Mouse (Mus musculus) fibroblast of lung, adult 2 months (primary cell): Measurements from ENCODE around the gene Tmem237.

Source experiments
- DNase-seq: peaks from one replicate; pipeline ENCODE4 v3.0.0-alpha.2; 2011; ENCODE audit warnings: low read depth

Tmem237 gene

GRCm38 (mm10) chr1:59119720-59120457 lies at the start of gene Tmem237:
TSS of gene Tmem237 (minus strand) at chr1:59120408.
- DNase-seq = peak; percentile 83

GRCm38 (mm10) chr1:59169586-59169985 lies 49.4 kb upstream of the Tmem237 start:
- DNase-seq = no peak

GRCm38 (mm10) chr1:59168556-59168955 lies 48.3 kb upstream of the Tmem237 start:
- no peak for DNase-seq

GRCm38 (mm10) chr1:59167654-59168425 lies 47.6 kb upstream of the Tmem237 start:
- DNase-seq = no peak

GRCm38 (mm10) chr1:59166232-59166905 lies 46.2 kb upstream of the Tmem237 start:
- DNase-seq = no peak

- no peak for DNase-seq
Observed at GRCm38 (mm10) chr1:59163918-59164317, 43.7 kb upstream of the Tmem237 start.

GRCm38 (mm10) chr1:59163030-59163461 lies 42.8 kb upstream of the Tmem237 start, which contains the start of gene Mpp4:
TSS of gene Mpp4 (minus strand) at chr1:59163389.
- DNase-seq = peak; percentile 58

- no peak for DNase-seq
Observed at GRCm38 (mm10) chr1:59162309-59163024, 42.3 kb upstream of the Tmem237 start.

- DNase-seq = no peak
Observed at GRCm38 (mm10) chr1:59161396-59161795, 41.2 kb upstream of the Tmem237 start.

- no peak for DNase-seq
Observed at GRCm38 (mm10) chr1:59160871-59161270, 40.7 kb upstream of the Tmem237 start.

GRCm38 (mm10) chr1:59159136-59159535 lies 38.9 kb upstream of the Tmem237 start:
- DNase-seq = no peak

GRCm38 (mm10) chr1:59158498-59158897 lies 38.3 kb upstream of the Tmem237 start:
- DNase-seq = no peak

GRCm38 (mm10) chr1:59157846-59158245 lies 37.6 kb upstream of the Tmem237 start:
- no peak for DNase-seq

GRCm38 (mm10) chr1:59152346-59152745 lies 32.1 kb upstream of the Tmem237 start:
- no peak for DNase-seq

- no peak for DNase-seq
Observed at GRCm38 (mm10) chr1:59150542-59150941, 30.3 kb upstream of the Tmem237 start.

- DNase-seq = no peak
Observed at GRCm38 (mm10) chr1:59144543-59144942, 24.3 kb upstream of the Tmem237 start.

- no peak for DNase-seq
Observed at GRCm38 (mm10) chr1:59142809-59143208, 22.6 kb upstream of the Tmem237 start.

GRCm38 (mm10) chr1:59134419-59134818 lies 14.2 kb upstream of the Tmem237 start:
- DNase-seq = no peak

- no peak for DNase-seq
Observed at GRCm38 (mm10) chr1:59128879-59129278, 8.7 kb upstream of the Tmem237 start.

GRCm38 (mm10) chr1:59125558-59125957 lies 5.3 kb upstream of the Tmem237 start:
- no peak for DNase-seq

GRCm38 (mm10) chr1:59110524-59110923 lies 9.7 kb downstream of the Tmem237 start:
- DNase-seq = no peak

- no peak for DNase-seq
Observed at GRCm38 (mm10) chr1:59102071-59102470, 18.1 kb downstream of the Tmem237 start.
